In genomic region chr17:46554646-46554976, GRCm38 (mm10) we compare ENCODE assay signal across 8 mouse cellular contexts. TPM values are rescaled to one million over a fixed set of nuclear protein-coding genes. Genes with fewer than 3 reads are reported as not detected.
DNase-seq lines count a peak whose midpoint lies in the region; ATAC-seq and TF ChIP-seq lines count a peak whose summit lies in the region.

No protein-coding gene starts in this region.

- no peaks in the 10 kb centered on the region for H3K27me3 ChIP-seq in cerebellum, adult 2 months (ENCODE audit: control insufficient read depth, insufficient read depth, low read length)
- no peaks in the 10 kb centered on the region for H3K27me3 ChIP-seq in ES-Bruce4 (ENCODE audit: control insufficient read depth, insufficient read depth, low read length, poor library complexity, severe bottlenecking)
- H3K27me3 ChIP-seq in forebrain, embryonic 16.5 days (replicated peaks; ENCODE audit: control insufficient read depth, insufficient read depth, low read length): no peaks in the 10 kb centered on the region

- H3K27ac ChIP-seq in cerebellum, adult 2 months (ENCODE audit: insufficient read depth, low read length): peak overlapping the region; percentile 40; the same call in 1 of the 2 replicates
- H3K27ac ChIP-seq in ES-Bruce4 (ENCODE audit: insufficient read depth, low read length): no peak overlapping the region
- H3K27ac ChIP-seq in forebrain, embryonic 16.5 days (ENCODE audit: low read length): no peak overlapping the region

- H3K4me2 ChIP-seq in forebrain, embryonic 16.5 days (ENCODE audit: low read length): peak overlapping the region; percentile 87

- TF ChIP-seq CTCF in cerebellum, adult 2 months (IDR thresholded peaks at IDR 0.05; ENCODE audit: borderline replicate concordance, insufficient read depth, low read depth, low read length): no peak
- TF ChIP-seq CTCF in ES-Bruce4 (IDR thresholded peaks at IDR 0.05; ENCODE audit: low read depth, low read length): no peak

- H3K9me3 ChIP-seq in ES-Bruce4 (replicated peaks; ENCODE audit: control insufficient read depth, insufficient read depth, low read length, poor library complexity, severe bottlenecking): no peaks in the 10 kb centered on the region
- no peaks in the 10 kb centered on the region for H3K9me3 ChIP-seq in forebrain, embryonic 16.5 days (ENCODE audit: control insufficient read depth, low read length)

- no peak for ATAC-seq in forebrain, embryonic 16.5 days
- no peak for ATAC-seq in monocyte, adult 5-6 weeks (replicated peaks; ENCODE audit: insufficient number of reproducible peaks, low FRiP score, low TSS enrichment, poor library complexity, severe bottlenecking)

- H3K36me3 ChIP-seq in ES-Bruce4 (ENCODE audit: control insufficient read depth, insufficient read depth, low read length, poor library complexity, severe bottlenecking): 0 out of 2 replicates have a peak, but pooled peaks cover 4% of the 10 kb centered on the region
- H3K36me3 ChIP-seq in forebrain, embryonic 16.5 days (ENCODE audit: control insufficient read depth, insufficient read depth): peaks cover 5% of the 10 kb centered on the region

- TF ChIP-seq POLR2A in cerebellum, adult 2 months (IDR thresholded peaks at IDR 0.05; ENCODE audit: borderline replicate concordance, insufficient read depth, low read length): peak; percentile 41; the same call in 1 of the 2 replicates
- no peak for TF ChIP-seq POLR2A in ES-Bruce4 (IDR thresholded peaks at IDR 0.05; ENCODE audit: insufficient read depth, low read length)

- peak overlapping the region; percentile 98 for H3K9ac ChIP-seq in ES-Bruce4 (ENCODE audit: low read depth, poor library complexity, severe bottlenecking)
- peak overlapping the region; percentile 91 for H3K9ac ChIP-seq in forebrain, embryonic 16.5 days (replicated peaks; ENCODE audit: low read depth, low read length)

- H3K4me3 ChIP-seq in cerebellum, adult 2 months (replicated peaks; ENCODE audit: insufficient read depth, low read depth, low read length): peak overlapping the region; percentile 88
- H3K4me3 ChIP-seq in ES-Bruce4 (ENCODE audit: low read depth, low read length): peak overlapping the region; percentile 84
- peak overlapping the region; percentile 89 for H3K4me3 ChIP-seq in forebrain, embryonic 16.5 days (replicated peaks; ENCODE audit: low read length)

- H3K4me1 ChIP-seq in cerebellum, adult 2 months (ENCODE audit: control insufficient read depth, insufficient read depth, low read length): peaks cover 8% of the 10 kb centered on the region
- H3K4me1 ChIP-seq in ES-Bruce4 (ENCODE audit: control insufficient read depth, insufficient read depth, low read length): peaks cover 3% of the 10 kb centered on the region
- H3K4me1 ChIP-seq in forebrain, embryonic 16.5 days (replicated peaks; ENCODE audit: control insufficient read depth, insufficient read depth, low read length): peaks cover 31% of the 10 kb centered on the region

- WGBS in cerebellum, adult 2 months: under 1% methylated on average over 11 of the region's 11 CpGs
- under 1% methylated on average over 11 of the region's 11 CpGs for WGBS in forebrain, embryonic 16.5 days

- no peak for DNase-seq in cerebellum, adult 2 months
- no peak for DNase-seq in cerebellum, adult 8-10 months
- DNase-seq in kidney, adult 18-20 months: peak; percentile 49
- DNase-seq in lung, postnatal 14 days: peak; percentile 37
- DNase-seq in B cell, adult 2 months: no peak

- TF ChIP-seq EP300 in ES-Bruce4 (IDR thresholded peaks at IDR 0.05; ENCODE audit: insufficient read depth, low read depth, low read length): no peak

RNA-seq across cellular contexts. Expression of gene Srf, which starts 1.4 kb away (rescaled TPM):
- 53.0 and 59.2 TPM in 2 replicates for polyA plus RNA-seq in cerebellum, adult 2 months (2012; rRNA removed)
- polyA plus RNA-seq in ES-Bruce4 (2011; ENCODE audit: insufficient read depth, insufficient read length, low read depth, missing spikeins): 40.5 and 42.0 TPM in 2 replicates
- 3.4 and 3.6 TPM in 2 replicates for polyA plus RNA-seq in forebrain, embryonic 16.5 days (2015; fragmentation: Nextera tagmentation; extraction: Ambion mirVana)
- total RNA-seq in monocyte, adult 5-6 weeks (2017): 24.8 to 46.0 TPM (median 36.6 TPM) in 3 replicates

RNA-seq across cellular contexts. Expression of gene Cul9, which starts 8.4 kb away (rescaled TPM):
- polyA plus RNA-seq in cerebellum, adult 2 months (2012; rRNA removed): 56.2 and 58.4 TPM in 2 replicates
- polyA plus RNA-seq in ES-Bruce4 (2011; ENCODE audit: insufficient read depth, insufficient read length, low read depth, missing spikeins): 4.4 and 6.2 TPM in 2 replicates
- polyA plus RNA-seq in forebrain, embryonic 16.5 days (2015; fragmentation: Nextera tagmentation; extraction: Ambion mirVana): 17.3 and 19.8 TPM in 2 replicates
- total RNA-seq in monocyte, adult 5-6 weeks (2017): 4.4 to 7.6 TPM (median 4.9 TPM) in 3 replicates

RNA-seq across cellular contexts. Expression of gene Dnph1, which starts 58.1 kb away (rescaled TPM):
- polyA plus RNA-seq in cerebellum, adult 2 months (2012; rRNA removed): 5.3 and 5.6 TPM in 2 replicates
- 21.8 and 24.1 TPM in 2 replicates for polyA plus RNA-seq in ES-Bruce4 (2011; ENCODE audit: insufficient read depth, insufficient read length, low read depth, missing spikeins)
- polyA plus RNA-seq in forebrain, embryonic 16.5 days (2015; fragmentation: Nextera tagmentation; extraction: Ambion mirVana): 26.0 and 26.6 TPM in 2 replicates
- total RNA-seq in monocyte, adult 5-6 weeks (2017): not detected in 3 replicates

Comparison
In these comparisons a context has a peak if more than half of its experiments do, and no peak if none do; other contexts are left out.
1. DNase-seq: peak in kidney, adult 18-20 months (single experiment) and lung, postnatal 14 days (single experiment); none in cerebellum, adult 2 months (0 of 2), cerebellum, adult 8-10 months (single experiment) and B cell, adult 2 months (0 of 2).
2. Peak in every context shown above with its lines, with median percentiles within 50 percentile points of each other: H3K4me3 ChIP-seq.